Mouse (Mus musculus) induced T-regulatory cell, adult 2 months (primary cell): ENCODE results near the gene Mum1.
"Not testable (repeated sequence)": the region's sequence is repeated elsewhere in the genome, so short reads cannot be mapped to it uniquely, and the experiment has no call there.

Source experiments
- DNase-seq: peaks from one replicate; pipeline ENCODE4 v3.0.0-alpha.2; 2012; ENCODE audit warnings: low read depth

Gene Mum1

GRCm38 (mm10) chr10:80208248-80208647 is 18.0 kb upstream of the Mum1 start:
- no peak for DNase-seq

- no peak for DNase-seq
These were observed 17.3 kb upstream of the Mum1 start for GRCm38 (mm10) chr10:80208841-80209371.

DNA sequence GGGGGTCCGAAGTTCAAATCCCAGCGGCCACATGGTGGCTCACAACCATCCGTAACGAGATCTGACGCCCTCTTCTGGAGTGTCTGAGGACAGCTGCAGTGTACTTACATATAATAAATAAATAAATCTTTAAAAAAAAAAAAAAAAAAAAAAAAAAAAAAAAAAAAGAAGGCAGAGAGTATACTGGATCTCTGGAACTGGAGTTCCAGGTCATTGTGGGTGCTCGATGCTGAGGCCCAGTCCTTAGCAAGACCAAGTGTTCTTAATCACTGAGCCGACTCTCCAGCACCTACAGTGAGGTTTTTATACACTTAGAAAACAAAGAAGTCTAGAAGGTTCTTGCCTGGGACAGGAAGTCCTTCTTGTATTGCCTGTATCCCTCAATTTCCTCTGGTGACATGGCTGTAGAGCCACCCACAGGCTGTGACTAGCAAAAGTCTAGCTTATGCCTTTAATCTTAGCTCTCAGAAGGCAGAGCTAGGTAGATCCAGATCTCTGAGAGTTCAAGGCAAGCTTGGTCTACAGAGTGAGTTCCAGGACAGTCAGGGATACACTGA is 14.6 kb upstream of the Mum1 start:
- peak; percentile 34 for DNase-seq

GRCm38 (mm10) chr10:80215048-80215772 is 11.0 kb upstream of the Mum1 start:
- DNase-seq, result no peak

- no peak for DNase-seq
These were observed 5.6 kb upstream of the Mum1 start for GRCm38 (mm10) chr10:80220676-80221075.

DNA sequence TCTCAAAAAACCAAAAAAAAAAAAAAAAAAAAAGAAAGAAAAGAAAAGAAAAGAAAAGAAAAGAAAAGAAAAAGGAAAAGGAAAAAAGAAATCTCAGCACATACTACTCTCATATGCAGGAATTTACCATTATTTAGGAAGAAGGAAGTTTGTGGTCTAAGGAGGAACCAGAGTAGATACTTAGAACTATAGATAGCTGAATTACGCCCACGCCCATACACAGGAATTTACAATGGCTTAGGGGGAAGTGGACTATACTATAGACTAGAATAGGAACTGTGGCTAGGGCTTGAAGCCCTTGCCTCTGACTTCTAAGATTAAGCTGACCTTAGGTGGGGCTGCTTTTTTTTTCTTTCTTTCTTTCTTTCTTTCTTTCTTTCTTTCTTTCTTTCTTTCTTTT is 3.1 kb upstream of the Mum1 start:
- peak; percentile 20 for DNase-seq

DNA sequence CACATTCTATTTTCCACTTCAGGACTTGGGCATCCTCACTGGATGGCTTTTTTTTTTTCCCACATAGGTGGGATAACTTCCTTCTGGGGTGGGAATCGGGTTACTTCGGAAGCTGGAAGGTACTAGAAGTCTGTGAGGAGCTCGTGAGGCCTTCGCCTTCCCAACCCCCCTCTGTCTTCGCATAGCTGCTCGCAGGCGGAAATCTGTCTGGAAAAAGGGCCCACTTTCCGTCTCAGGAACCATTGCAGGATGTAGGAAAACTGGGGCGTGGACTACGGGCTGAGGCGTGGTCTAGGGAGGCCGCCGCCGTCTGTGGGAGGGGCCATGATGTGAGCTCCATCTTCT is 191 bp upstream of the Mum1 start:
- DNase-seq, result no peak

DNA sequence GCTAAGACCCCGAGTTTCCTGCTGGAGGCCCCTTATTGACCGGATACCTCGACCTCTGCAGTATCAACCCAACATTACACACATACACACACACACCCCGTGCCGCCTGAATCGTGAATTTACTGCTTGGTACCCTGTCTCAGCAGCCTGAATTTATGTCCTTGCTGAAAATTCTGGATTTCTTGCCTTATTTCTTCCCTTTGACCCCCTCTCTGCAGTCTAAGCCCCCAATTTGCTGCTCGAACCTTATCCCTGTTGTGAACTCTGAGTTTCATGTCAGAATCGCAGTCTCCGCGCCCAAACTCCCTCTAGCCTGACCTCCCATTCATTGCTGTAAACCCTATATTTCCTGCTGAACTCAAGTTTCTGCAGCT is 919 bp downstream of the Mum1 start:
- DNase-seq, result no peak

DNA sequence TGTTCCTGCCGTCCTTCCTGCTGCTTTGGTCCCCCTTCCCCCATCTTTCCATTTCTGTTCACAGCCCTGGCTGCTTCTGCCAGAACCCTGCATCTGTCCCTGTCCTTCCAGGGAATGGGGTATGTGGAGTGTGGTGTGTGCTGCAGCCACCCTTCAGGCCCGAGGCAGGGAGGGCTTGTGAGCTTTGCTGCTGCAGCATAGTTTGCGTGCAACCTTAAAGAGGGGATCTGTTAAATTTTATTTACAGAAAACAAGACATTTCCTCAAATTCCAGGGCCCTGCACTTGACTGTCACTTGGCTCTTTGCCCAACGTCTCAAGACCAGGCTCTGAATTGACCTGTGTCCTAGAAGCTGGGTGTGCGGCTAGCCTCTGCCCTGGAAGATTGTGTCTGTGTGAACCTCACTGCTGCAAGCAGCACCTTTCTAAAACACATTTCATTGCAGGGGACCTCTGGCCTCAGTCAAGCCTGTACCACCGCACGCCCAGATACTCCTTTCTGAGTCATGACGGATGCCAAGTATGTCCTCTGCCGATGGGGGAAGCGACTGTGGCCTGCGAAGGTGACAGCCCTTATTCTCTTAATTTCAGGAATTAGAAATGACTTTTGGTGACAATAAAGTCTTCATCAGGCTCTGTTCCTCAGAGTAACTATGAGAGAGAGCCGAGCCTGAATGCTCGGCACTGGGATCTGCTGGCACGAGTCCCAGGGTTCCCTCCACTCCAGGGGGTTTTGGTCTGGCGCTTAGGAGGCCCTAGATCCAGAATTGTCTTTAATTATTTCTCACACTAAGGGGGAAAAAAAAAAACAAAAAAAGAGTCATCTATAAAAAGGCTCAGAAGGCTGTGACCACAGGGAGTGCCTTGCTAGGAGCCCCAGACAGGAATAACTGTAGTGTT is 1.9 kb downstream of the Mum1 start:
- DNase-seq, result no peak

- DNase-seq, result no peak
These were observed 10.1 kb downstream of the Mum1 start for GRCm38 (mm10) chr10:80236145-80236825.

- DNase-seq, result no peak
These were observed 10.8 kb downstream of the Mum1 start for GRCm38 (mm10) chr10:80237020-80237419.

DNA sequence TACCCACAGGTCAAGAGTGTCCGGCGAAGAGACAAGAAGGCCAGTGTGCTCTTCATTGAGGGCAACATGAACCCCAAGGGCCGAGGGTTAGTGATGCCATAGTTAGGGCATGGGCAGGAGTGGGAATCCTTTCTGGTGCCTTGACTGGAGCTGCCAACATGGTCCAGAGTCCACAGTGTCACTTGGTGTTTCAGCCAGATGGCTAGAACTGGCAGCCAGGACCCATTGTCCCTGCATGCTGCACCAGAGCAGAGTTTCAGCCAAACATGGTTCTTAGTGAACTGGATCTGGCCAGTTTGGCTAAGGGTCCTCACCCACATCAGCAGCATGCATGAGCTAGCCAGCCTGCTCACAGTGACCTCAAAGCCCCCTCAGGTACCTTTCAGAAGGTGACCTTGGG is 12.1 kb downstream of the Mum1 start:
- DNase-seq, result no peak

- no peak for DNase-seq
These were observed 13.6 kb downstream of the Mum1 start for GRCm38 (mm10) chr10:80239791-80240190.

DNA sequence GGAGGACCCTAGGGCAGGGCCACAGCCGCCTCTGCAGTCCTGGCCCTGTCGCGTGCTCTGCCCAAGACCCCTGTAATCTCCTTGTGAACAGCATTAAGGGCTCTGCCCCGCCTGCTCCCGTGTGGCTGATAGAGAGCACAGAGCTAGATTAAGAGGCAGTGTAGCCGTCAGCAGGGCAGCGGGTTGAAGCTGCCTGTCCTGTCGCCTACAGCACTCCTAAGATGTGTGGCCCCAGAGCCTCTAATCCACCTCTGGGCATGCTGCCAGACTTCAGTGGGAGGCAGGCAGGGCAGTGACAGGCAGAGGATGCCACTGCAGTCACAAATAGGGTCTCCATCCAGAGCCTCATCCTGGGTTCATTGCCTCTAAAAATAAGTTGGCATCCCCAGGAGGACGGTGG is 15.9 kb downstream of the Mum1 start:
- DNase-seq, result no peak

DNA sequence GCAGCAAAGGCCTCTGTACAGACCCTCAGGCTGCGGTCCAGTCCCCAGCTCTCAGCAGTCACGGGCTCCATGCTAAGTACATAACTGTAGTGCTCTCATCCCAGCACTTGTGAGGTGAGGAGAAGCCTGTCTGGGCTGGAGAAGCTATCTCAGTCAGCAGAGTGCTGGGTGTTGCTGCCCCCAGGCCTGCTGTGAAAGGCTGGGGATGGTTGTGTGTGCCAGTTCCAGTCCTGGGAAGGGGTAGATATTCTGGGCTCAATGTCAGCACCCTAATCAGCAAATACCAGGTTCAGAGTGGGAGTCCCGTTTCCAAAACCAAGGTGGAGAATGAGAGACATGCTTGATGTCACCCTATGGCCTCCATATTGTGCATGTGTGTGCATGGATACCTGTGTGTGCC is 16.4 kb downstream of the Mum1 start:
- DNase-seq, result no peak

DNA sequence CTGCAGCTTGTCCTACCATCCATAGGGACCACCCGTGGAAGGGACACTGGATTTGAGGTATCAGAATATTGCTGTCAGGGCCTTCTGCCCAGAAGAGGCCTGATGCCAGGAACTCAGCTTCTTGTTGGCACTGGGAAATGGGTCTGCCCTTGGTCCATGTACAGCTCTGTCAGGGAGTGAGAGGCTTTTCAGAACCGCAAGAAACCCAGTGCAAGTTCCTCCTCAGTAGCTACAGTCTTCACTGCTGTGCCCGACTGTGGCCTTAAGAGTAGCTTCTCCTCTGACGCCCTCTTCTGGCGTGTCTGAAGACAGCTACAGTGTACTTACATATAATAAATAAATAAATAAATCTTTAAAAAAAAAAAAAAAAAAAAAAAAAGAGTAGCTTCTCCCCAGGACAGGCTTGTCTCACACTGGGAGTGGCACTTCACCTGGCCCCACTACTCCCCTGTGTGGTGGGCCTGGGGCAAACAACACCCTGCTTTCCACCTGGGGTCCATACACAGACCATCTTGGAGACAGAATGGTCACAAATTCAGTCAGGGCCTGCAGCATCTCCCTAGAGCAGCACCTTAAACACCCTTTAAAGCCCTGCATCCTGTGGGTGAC is 18.7 kb downstream of the Mum1 start:
- peak; percentile 75 for DNase-seq

DNA sequence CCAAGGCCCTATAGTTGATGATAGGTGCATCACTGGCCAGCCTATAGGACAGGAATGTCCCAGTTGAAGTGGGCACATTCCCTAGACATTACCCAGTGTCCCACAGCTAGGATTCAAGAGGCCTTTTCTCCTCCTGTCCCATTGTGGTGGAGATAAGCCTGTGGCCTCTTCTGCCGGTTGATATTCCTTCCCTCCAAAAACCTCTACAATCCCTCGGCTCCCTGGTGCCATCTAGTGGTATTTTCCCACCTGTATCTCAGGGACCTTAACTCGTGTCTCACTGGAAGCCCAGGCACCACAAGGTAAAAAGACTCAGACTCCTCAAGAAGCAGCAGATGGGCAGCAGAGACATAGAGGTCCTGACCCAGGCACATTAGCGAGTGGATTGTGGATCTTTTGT is 19.4 kb downstream of the Mum1 start:
- DNase-seq, result peak; percentile 90

DNA sequence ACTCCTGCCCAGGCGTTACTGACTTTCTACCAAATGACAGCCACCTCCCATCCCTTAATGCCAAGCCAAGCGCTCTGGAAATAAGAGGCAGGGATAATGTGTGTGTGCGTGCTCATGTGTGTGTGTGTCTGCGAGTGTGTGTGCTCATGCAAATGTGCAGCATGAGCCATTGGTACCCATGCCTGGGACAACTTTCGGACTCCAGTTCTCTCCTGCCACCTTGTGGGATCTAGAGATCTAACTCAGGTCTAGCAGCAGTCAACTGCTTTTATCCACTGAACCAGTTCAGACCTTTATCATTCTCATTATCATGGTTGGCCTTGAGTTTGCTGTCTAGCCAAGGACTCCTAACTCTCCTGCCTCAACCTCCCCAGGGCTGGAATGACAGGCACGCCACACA is 21.6 kb downstream of the Mum1 start:
- DNase-seq, result peak; percentile 34

- not testable (repeated sequence) for DNase-seq
These were observed 22.2 kb downstream of the Mum1 start for GRCm38 (mm10) chr10:80248437-80248836.

DNA sequence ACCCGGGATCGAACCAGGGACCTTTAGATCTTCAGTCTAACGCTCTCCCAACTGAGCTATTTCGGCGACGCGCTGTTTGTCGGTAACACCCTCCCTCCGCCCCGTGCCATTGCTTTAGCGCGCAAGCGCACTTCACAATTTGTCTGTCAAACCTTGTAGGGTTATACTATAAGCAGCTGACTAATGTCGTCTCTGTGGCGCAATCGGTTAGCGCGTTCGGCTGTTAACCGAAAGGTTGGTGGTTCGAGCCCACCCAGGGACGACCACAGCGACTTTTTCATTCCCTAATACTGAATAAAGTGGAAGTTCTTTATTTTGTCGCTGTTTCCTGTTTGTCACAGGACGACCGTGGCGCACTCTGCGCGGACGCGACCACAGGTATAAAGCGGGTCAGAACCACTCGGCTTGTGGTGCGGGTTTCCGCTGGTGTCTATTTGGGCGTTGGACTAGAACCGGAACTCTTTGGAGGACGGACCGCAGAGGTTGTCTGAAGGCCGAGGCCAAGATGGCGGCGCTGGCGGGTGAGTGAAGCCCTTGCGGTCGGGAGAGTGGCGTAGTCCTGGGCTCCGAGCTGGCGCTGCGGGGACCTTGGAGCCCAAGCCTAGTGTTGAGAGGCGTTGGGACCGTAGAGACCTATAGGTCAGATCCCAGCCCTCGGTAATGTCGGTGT is 22.9 kb downstream of the Mum1 start, which contains the start of gene Ndufs7:
Gene Ndufs7 (plus strand): TSS at position 151 of the 670 bp plus-strand sequence.
- DNase-seq, result peak; percentile 98

GRCm38 (mm10) chr10:80250059-80250458 is 23.8 kb downstream of the Mum1 start:
- DNase-seq, result no peak
